Mouse (Mus musculus) kidney, embryonic 16.5 days (tissue): Measurements from ENCODE around the gene Snx22. TPM values are rescaled to one million over a fixed set of nuclear protein-coding genes. Genes with fewer than 3 reads are reported as not detected.
A peak's percentile ranks its signal among the peaks of the same experiment; 100 is the strongest.

ENCODE experiments used
- ATAC-seq: fragments of 200-750 bp; cut with Nextera tagmentation; 2 replicates; pipeline ENCODE4 v1.8.0; 2017; ENCODE audit warnings: moderate TSS enrichment; ENCODE audit not compliant: low FRiP score, low TSS enrichment
- H3K27ac ChIP-seq: fragments of 300-500 bp; sonication (generic); 2 replicates; pipeline ENCODE4 v1.5.1; 2014; ENCODE audit warnings: low read length
- H3K27me3 ChIP-seq: fragments of 300-500 bp; sonication (generic); 2 replicates; pipeline ENCODE4 v1.6.1; 2014; ENCODE audit warnings: low read length, control low read depth, mixed read lengths; ENCODE audit not compliant: insufficient read depth
- H3K36me3 ChIP-seq: fragments of 300-500 bp; sonication (generic); 2 replicates; pipeline ENCODE4 v1.6.1; 2014; ENCODE audit warnings: low read length, control low read depth, mixed read lengths; ENCODE audit not compliant: insufficient read depth
- H3K4me1 ChIP-seq: fragments of 300-500 bp; sonication (generic); 2 replicates; pipeline ENCODE4 v1.6.1; 2014; ENCODE audit warnings: low read length, control low read depth, mixed read lengths; ENCODE audit not compliant: insufficient read depth
- H3K4me2 ChIP-seq: fragments of 300-500 bp; sonication (generic); replicated peaks from 2 replicates; pipeline ENCODE4 v1.6.1; 2014; ENCODE audit warnings: low read depth, low read length
- H3K4me3 ChIP-seq: fragments of 300-500 bp; sonication (generic); 2 replicates; pipeline ENCODE4 v1.5.1; 2014; ENCODE audit warnings: mild to moderate bottlenecking, low read length
- H3K9ac ChIP-seq: fragments of 300-500 bp; sonication (generic); replicated peaks from 2 replicates; pipeline ENCODE4 v1.6.1; 2014; ENCODE audit warnings: low read length
- H3K9me3 ChIP-seq: fragments of 300-500 bp; sonication (generic); 2 replicates; pipeline ENCODE4 v1.6.1; 2016; ENCODE audit warnings: low read length, control low read depth
- WGBS: fragments of 180-500 bp; shearing (Covaris S2); extraction: QIAGEN DNeasy Blood & Tissue Kit; methylation state at CpG from one replicate; pipeline ENCODE4 v1.1.7; 2014; 5-methylcytosine and 5-hydroxymethylcytosine counted together
- polyA plus RNA-seq: library from polyadenylated mRNA; unstranded; fragments of >200 nt; fragmentation: Nextera tagmentation; extraction: Ambion mirVana; gene quantifications from 2 replicates; pipeline ENCODE4 v1.2.1, GENCODE M21; 2015

Gene Snx22
- polyA plus RNA-seq, 1 experiment from 2014 or later, result 1.4 TPM

DNA sequence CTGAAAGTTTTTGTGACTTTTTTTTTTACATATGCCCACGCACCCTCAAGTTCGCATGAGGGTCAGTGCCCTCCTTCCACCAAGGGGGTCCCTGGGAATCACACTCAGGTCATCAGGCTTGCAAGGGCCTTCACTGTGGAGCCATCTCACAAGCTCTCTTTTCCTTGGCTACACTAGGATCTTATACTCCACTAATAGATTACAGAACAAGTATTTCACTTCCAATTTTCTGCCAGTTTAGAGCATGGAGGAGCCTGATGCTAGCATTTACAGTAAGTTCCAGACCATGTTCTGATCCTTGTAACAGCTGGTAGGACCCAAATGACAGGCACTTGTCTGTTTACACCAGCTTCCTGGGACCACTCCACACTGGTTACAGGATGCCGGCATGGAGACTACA is 8.6 kb upstream of the Snx22 start:
- WGBS, result 58% methylated on average over 3 of the region's 3 CpGs
- Histone ChIP-seq H3K27me3 (no peaks in the 10 kb centered on the region), H3K36me3 (no peaks in the 10 kb centered on the region), H3K9ac (no peak overlapping the region), H3K27ac (no peak overlapping the region), H3K4me3 (no peak overlapping the region), H3K4me2 (0 out of 2 replicates have a peak overlapping the region, but pooled peaks have one; percentile 35), H3K4me1 (peaks cover 4% of the 10 kb centered on the region; the same call in 1 of the 2 replicates), H3K9me3 (no peaks in the 10 kb centered on the region)
- ATAC-seq, result no peak

DNA sequence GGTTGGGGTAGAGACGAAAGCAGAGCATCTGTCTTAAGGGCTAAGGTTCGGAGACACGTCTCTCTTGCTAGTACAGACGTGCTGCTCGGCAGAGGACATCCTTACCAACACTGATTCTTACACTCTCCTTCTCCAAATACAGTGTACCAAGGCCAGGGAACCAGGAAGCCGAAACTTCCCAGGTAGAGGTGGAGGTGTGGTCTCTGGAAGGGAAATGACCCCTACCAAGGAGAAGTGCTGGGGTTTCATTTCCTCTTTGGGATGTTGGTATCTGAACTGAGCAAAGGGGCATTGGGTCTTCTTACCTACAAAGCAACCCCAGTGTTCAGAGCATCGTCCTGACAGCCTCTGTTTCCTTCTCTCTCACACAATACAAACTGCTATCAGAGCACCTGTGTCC is 3.2 kb upstream of the Snx22 start:
- H3K4me2 ChIP-seq, result no peak overlapping the region
- WGBS, result 82% methylated on average over 7 of the region's 7 CpGs
- no peak for ATAC-seq
- H3K9ac ChIP-seq, result no peak overlapping the region
- H3K4me3 ChIP-seq, result no peak overlapping the region
- H3K4me1 ChIP-seq, result peaks cover 5% of the 10 kb centered on the region; the same call in 1 of the 2 replicates
- peaks cover 14% of the 10 kb centered on the region; the same call in 1 of the 2 replicates for H3K27me3 ChIP-seq
- H3K27ac ChIP-seq, result no peak overlapping the region
- no peaks in the 10 kb centered on the region for H3K36me3 ChIP-seq
- no peaks in the 10 kb centered on the region for H3K9me3 ChIP-seq

DNA sequence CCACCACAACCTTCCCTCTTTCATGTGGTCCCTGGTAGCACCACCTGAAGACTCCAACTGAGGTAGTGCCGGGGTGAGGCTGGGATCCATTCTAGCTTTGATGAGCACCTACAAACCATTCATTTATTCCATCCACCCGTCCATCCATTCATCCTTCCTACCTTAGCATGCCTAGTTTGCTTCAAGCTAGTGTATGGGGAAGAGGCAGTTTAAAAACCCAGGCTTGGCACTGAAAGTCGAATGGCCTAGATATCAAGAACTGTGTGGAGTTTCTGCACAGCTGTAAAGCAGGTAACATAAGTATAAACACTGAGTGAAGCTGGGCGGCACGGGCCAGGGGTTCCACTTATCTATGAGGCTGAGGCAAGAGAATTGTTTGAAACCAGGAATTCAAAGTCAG is 632 bp upstream of the Snx22 start:
- Histone ChIP-seq H3K4me2 (no peak overlapping the region), H3K27ac (no peak overlapping the region), H3K27me3 (peaks cover 16% of the 10 kb centered on the region; the same call in 1 of the 2 replicates), H3K4me1 (peaks cover 5% of the 10 kb centered on the region; the same call in 1 of the 2 replicates), H3K9me3 (no peaks in the 10 kb centered on the region), H3K4me3 (no peak overlapping the region), H3K9ac (no peak overlapping the region), H3K36me3 (peaks cover 21% of the 10 kb centered on the region)
- ATAC-seq, result no peak
- 87% methylated on average over 5 of the region's 5 CpGs for WGBS

DNA sequence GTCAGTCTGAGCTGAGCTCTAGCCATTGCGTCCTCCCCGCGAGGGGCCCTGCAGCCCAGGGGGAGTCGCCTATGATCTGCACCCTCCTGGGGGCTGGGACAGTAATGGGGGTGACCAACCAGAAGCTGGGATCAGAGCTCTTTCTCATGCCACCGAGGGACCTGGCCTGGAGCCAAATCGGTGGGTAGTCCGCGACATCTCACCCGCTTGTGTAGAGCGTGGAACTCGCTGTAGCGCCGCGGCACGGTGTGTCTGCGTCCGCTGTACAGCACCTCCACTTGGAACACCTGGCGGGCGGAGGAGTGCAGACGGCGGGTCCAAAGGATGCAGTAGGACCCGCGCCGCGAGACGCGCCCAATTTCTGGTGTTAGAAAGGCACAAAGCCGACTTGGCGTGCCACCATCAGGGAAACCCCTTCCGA is 538 bp downstream of the Snx22 start:
- Histone ChIP-seq H3K9ac (peak overlapping the region; percentile 56), H3K27ac (no peak overlapping the region), H3K4me3 (peak overlapping the region; percentile 58), H3K27me3 (peaks cover 16% of the 10 kb centered on the region; the same call in 1 of the 2 replicates), H3K4me2 (peak overlapping the region; percentile 83), H3K4me1 (peaks cover 5% of the 10 kb centered on the region; the same call in 1 of the 2 replicates), H3K9me3 (no peaks in the 10 kb centered on the region), H3K36me3 (peaks cover 29% of the 10 kb centered on the region)
- WGBS, result under 1% methylated on average over 30 of the region's 30 CpGs
- ATAC-seq, result peak; percentile 20; the same call in 1 of the 2 replicates

DNA sequence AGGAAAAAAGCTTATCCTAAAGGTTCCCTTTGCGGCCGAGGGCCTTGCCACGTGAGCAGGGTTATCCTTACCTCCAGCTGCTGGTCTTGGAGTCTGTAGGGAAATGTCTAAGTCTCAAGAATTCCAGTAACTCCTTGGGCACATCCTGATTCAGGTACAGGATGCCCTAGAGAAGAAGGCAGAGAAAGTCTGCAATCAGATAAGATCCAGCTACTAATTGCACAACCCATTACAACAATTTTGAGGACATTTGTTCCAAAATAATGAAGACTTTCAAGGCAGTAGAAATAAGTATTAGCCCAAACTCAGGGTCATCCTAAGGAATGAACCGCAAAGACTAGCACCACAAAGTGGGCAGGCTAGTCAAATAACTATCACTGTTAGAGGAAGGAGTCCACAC is 1.5 kb downstream of the Snx22 start:
- 70% methylated on average over 4 of the region's 4 CpGs for WGBS
- H3K4me1 ChIP-seq, result peaks cover 5% of the 10 kb centered on the region; the same call in 1 of the 2 replicates
- no peak overlapping the region for H3K9ac ChIP-seq
- no peak overlapping the region for H3K27ac ChIP-seq
- ATAC-seq, result no peak
- H3K27me3 ChIP-seq, result peaks cover 16% of the 10 kb centered on the region; the same call in 1 of the 2 replicates
- H3K36me3 ChIP-seq, result peaks cover 38% of the 10 kb centered on the region
- H3K4me2 ChIP-seq, result no peak overlapping the region
- H3K4me3 ChIP-seq, result no peak overlapping the region
- H3K9me3 ChIP-seq, result no peaks in the 10 kb centered on the region

DNA sequence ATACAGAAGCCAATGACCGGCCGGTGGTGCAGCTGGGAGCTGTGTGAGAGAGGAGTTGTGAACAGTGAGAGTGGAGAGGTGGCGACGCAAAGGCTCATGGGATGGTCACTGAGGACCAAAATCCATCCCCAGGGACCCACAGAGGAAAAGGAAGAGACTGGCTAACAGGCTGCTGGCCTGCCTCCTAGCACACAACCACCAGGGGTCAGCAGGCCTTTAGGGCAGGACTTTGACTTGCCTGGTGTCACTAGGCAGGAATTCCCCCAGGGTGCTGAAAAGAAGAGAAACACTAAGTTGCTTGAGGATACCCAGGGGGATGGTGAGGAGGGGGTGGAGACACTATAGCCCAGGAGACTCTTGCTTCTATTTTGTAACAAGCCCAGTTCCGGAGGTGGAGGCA is 2.0 kb downstream of the Snx22 start:
- H3K27ac ChIP-seq, result no peak overlapping the region
- peaks cover 44% of the 10 kb centered on the region for H3K36me3 ChIP-seq
- no peaks in the 10 kb centered on the region for H3K9me3 ChIP-seq
- ATAC-seq, result no peak
- peaks cover 16% of the 10 kb centered on the region; the same call in 1 of the 2 replicates for H3K27me3 ChIP-seq
- H3K4me1 ChIP-seq, result peaks cover 5% of the 10 kb centered on the region; the same call in 1 of the 2 replicates
- H3K4me3 ChIP-seq, result no peak overlapping the region
- 38% methylated on average over 5 of the region's 5 CpGs for WGBS
- H3K4me2 ChIP-seq, result no peak overlapping the region
- no peak overlapping the region for H3K9ac ChIP-seq

DNA sequence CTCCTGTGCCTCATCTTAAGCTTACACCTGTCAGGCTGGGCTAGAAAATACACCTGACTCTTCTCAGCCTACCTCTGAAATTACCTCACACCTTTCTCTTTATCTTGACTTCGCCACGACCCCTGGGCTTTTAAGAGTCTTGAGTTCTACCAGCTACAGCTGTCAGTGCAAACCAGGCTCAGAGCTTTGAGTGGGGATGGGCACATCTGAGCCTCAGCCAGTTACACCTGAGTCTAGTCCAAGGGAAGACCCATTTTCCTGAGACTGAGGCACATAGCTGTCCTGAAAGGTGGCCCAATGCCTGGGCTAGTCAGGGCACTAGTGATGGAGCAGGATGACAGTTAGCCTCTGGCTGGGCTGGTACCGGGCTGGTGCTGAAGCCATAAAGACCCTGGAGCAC is 2.7 kb downstream of the Snx22 start:
- Histone ChIP-seq H3K27ac (no peak overlapping the region), H3K36me3 (peaks cover 46% of the 10 kb centered on the region), H3K4me3 (no peak overlapping the region), H3K27me3 (peaks cover 16% of the 10 kb centered on the region; the same call in 1 of the 2 replicates), H3K4me2 (no peak overlapping the region), H3K9ac (no peak overlapping the region), H3K4me1 (peaks cover 5% of the 10 kb centered on the region), H3K9me3 (no peaks in the 10 kb centered on the region)
- ATAC-seq, result no peak
- 85% methylated on average over 3 of the region's 3 CpGs for WGBS

DNA sequence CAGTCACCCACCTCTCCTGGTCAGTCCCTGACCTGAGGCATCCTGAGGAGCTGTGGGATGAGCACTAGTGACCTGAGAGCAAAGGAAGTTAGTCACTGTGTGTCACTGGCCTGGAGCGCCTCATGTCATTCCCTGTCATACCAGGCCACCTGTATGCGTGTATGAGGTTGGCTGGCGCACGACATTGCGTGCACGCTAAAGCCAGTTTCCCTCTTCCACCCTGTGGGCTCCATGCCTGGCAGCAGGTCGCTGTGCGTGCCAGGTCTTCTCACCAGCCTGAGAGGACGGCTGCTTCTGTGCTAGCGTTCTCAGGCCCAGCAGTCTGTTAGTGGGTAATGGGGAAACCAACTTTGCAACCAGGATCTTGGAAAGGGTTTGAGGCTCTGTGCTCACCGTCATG is 5.2 kb downstream of the Snx22 start:
- Histone ChIP-seq H3K27ac (no peak overlapping the region), H3K4me2 (no peak overlapping the region), H3K36me3 (peaks cover 46% of the 10 kb centered on the region), H3K27me3 (peaks cover 16% of the 10 kb centered on the region; the same call in 1 of the 2 replicates), H3K4me1 (peaks cover 17% of the 10 kb centered on the region), H3K4me3 (no peak overlapping the region), H3K9ac (no peak overlapping the region), H3K9me3 (no peaks in the 10 kb centered on the region)
- 95% methylated on average over 11 of the region's 11 CpGs for WGBS
- ATAC-seq, result no peak

DNA sequence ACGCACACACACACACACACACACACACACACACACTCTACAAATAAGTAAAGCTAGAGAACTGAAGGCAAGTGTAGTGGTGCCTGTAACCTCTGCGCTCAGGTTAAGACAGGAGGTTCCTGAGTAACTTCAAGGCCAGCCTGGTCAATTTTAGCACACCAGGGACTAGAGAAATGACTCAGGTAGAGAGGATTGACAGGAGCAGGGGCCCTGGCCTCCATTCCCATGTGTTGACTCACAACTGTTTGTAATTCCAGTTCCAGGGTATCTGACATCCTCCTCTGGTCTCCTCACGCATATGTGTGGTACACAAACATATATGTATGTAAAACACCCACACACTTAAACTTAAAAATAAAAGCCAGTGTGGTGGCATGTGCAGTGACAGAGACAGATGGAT is 6.1 kb downstream of the Snx22 start:
- H3K27me3 ChIP-seq, result peaks cover 9% of the 10 kb centered on the region; the same call in 1 of the 2 replicates
- no peak overlapping the region for H3K9ac ChIP-seq
- no peaks in the 10 kb centered on the region for H3K9me3 ChIP-seq
- no peak overlapping the region for H3K4me2 ChIP-seq
- H3K4me3 ChIP-seq, result no peak overlapping the region
- ATAC-seq, result no peak
- H3K4me1 ChIP-seq, result peaks cover 16% of the 10 kb centered on the region
- peaks cover 46% of the 10 kb centered on the region for H3K36me3 ChIP-seq
- 91% methylated on average over 3 of the region's 3 CpGs for WGBS
- no peak overlapping the region for H3K27ac ChIP-seq

DNA sequence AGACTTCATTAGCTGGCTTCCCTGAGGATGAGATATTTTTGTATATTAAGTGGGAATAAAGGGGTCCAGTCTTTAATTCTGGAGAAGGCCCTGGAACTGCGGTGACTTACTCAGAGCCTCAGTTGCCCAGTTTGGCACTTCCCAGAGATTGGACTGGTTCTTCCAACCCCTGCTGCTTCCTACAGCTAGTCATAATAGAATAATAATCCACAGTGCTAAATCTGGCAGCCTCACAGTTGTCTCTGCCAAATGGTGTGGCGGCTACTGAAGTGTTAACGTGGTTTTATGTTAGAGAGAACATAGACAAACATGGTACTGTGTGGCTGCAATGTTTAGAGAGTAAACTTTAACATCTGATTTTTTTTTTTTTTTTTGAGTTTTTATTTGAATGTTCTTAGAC is 7.9 kb downstream of the Snx22 start:
- H3K4me1 ChIP-seq, result peaks cover 16% of the 10 kb centered on the region
- no peak for ATAC-seq
- peak overlapping the region; percentile 72; the same call in 1 of the 2 replicates for H3K4me3 ChIP-seq
- H3K27ac ChIP-seq, result no peak overlapping the region
- H3K4me2 ChIP-seq, result peak overlapping the region; percentile 68
- WGBS, result 66% methylated on average over 3 of the region's 3 CpGs
- peak overlapping the region; percentile 89 for H3K9ac ChIP-seq
- peaks cover 40% of the 10 kb centered on the region for H3K36me3 ChIP-seq
- no peaks in the 10 kb centered on the region for H3K27me3 ChIP-seq
- no peaks in the 10 kb centered on the region for H3K9me3 ChIP-seq
